Mouse (Mus musculus): ENCODE measurements around the gene Hdgfl2. TPM values are rescaled to one million over a fixed set of nuclear protein-coding genes. Genes with fewer than 3 reads are reported as not detected.
A peak's percentile ranks its signal among the peaks of the same experiment; 100 is the strongest.

Gene Hdgfl2
- total RNA-seq, 2 experiments from 2014 or later = 23.8 to 26.3 TPM

DNA sequence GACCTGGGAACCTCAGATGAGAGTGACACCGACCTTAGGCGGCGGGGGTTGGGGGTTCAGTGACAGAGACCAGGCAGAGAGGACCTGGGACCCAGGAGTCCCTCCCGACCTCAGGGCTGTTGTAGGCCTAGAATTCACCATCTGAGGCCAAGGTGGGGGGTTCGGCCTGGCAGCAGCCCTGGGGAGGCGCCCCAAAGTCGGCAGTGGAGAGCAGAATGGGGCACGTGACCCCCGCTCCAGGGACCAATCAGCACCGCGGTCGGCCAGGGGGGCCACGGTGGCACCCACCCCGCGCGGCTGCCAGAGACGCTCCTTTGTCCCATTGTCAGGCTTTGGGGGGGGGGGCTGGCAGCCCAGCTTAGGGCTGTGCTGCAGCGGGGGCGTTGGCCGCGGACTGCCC lies 59.9 kb downstream of the Hdgfl2 start:
- intact Hi-C loops (cut with DNase I) = loop anchor here (10.0 kb wide), 1 partner anchor 195 kb away; no protein-coding TSS in a partner anchor
- TF ChIP-seq CTCF (IDR thresholded peaks at IDR 0.05) = no peak
- H3K27ac ChIP-seq = peak overlapping the region; percentile 39
- DNase-seq = no peak
- H3K4me3 ChIP-seq = peak overlapping the region; percentile 85

DNA sequence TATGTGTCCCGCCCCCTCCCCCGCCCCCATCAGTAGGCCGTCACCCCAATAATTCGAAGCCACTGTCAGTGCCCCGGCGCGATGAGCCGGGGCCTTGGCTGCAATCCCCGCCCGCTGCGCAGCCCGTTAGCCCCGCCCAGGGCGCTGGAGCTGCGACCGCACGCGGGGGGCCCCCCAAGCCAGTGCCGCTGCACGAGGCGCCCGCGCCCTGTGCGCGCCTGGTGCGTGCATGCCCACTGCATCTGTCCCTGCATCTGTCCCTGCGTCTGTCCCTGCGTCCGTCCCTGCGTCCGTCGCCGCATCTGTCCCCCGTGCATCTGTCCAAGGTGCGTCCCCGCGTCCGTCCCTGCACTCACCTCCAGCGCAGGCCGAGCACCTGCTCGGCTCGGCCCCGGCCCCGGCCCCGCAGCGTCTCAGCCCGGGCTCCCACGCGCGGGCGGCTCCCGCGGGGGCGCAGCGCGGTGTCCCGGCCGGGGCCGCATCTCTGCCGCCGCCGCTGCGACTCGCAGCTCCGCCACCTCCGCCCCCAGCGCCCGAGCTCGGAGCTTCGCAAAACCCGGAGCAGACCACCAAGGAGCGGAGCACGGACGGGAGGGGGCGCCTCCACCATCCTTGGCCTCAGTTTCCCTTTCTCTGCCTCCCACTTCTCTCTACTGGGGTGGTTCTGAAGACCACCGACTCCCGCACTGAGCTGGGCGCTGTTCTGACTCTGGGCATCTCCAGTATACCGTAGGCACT lies 60.6 kb downstream of the Hdgfl2 start, which contains the start of gene Sema6b:
Gene Sema6b (minus strand): TSS at position 486 of the 738 bp plus-strand sequence.
- DNase-seq = peak; percentile 74

DNA sequence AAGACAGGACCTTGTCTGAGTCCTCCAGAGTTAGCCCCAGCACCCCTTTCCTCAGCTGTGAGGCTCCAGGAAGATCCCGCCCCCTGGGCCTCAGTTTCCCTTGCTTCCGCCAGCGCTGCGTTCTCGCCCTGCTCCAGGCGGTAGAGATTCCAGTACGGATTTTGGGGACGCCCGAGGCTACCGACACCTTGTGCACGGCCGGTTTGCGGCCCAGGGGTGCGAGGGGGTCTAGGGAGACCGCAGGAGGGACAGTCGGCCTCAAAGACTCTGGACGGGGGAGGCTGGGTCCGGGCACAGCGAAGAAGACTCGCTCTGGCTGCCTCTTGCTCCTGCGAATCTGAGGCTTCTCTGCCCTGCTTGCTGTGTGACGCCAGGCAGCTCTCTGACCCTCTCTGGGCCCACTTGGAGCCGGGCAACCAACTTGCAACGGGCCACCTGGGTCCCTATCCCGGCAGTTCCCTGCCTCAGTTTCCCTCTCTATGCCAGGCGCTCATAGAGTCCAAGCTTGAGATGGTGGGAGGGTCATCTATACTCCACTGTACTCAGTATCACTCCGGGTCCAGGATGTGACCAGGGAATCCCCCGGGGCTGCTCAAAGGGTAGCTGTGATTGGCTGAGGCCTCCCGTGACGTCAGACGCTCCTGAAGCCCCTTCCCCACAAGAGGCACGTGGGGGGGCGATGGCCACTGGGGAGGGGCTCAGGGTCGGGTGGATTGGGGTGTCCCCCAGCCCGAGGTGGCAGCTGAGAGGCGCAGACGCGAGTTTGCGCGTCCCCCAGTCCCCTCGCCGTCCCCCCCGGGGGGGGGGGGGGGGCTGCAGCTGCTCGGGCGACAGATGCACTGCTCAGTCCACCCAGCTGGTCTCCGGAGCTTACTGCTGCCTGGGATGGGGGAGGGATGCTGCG lies 62.5 kb downstream of the Hdgfl2 start:
- intact Hi-C loops (cut with DNase I) = no loop called here
- peak overlapping the region; percentile 68 for H3K4me3 ChIP-seq
- DNase-seq = no peak
- no peak for TF ChIP-seq CTCF (IDR thresholded peaks at IDR 0.05)
- H3K27ac ChIP-seq = no peak overlapping the region

More for the DNA sequence above, 60.6 kb downstream of the Hdgfl2 start, which contains the start of gene Sema6b:
- TF ChIP-seq CTCF (IDR thresholded peaks at IDR 0.05) = no peak
- Histone ChIP-seq H3K4me3 (peak within 1 kb of the TSS; percentile 85), H3K27ac (peak within 1 kb of the TSS; percentile 39)
- intact Hi-C loops (cut with DNase I) = loop anchor here (10.0 kb wide), 1 partner anchor 195 kb away; no protein-coding TSS in a partner anchor

DNA sequence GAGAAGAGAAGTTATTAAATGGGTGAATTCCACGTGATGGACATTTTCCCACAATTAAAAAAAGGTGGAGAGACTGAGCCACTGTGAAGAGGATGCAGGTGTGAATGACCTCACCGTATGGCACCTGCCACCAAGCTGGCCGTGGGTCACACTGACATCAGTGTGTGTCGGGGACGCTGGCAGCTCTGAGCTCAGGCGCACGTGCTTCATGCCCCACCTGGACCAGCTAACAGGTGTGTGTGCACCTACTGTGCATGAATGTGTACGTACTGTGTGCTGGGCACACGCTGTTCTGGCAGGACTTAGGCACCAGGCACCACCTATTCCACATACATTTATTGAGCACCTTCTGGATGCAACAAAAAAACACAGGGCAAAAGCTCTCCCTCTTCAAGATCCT lies 65.1 kb downstream of the Hdgfl2 start:
- intact Hi-C loops (cut with DNase I) = no loop called here
- DNase-seq = no peak
- H3K27ac ChIP-seq = no peak overlapping the region
- TF ChIP-seq CTCF (IDR thresholded peaks at IDR 0.05) = no peak
- H3K4me3 ChIP-seq = no peak overlapping the region

DNA sequence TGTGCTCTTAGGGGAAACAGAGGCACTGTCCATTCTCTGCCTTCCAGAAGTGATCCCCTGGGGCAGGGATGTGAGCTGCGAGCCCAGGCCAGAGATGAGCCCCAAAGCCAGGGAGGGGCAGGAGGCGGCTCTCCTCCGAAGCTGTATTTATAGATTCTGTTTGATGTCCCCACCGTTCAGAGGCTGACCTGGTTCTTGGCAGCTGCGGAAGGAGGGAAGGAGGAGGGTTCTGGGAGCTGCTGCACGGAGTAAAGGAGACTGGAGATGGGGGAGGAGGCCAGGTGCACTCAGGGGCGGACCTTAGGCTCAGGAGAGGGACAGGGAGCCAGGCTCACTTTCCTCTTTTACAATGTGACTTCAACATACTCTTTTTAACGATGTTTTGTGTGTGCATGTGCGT lies 66.7 kb downstream of the Hdgfl2 start:
- no peak for TF ChIP-seq CTCF (IDR thresholded peaks at IDR 0.05)
- intact Hi-C loops (cut with DNase I) = no loop called here
- no peak overlapping the region for H3K27ac ChIP-seq
- no peak overlapping the region for H3K4me3 ChIP-seq
- DNase-seq = no peak

DNA sequence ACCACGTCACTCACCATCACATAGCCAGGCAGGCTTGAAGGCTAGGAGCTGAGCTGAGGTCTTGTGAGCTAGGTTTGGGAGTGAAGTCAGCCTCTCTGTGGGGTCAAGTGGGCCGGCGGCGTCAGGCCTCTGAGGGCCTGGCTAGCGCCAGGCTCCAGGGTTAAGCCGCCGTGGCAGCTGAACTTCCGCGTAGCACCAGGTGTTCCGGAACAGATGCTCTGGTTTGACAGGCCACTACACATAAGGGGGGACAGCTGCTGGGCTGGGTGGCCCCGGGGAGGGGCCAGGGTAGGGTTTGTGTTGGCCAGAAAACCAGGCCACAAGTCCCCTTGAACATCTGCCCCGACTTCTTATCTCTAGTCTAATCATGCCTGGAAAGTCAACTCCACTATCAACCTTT lies 68.0 kb downstream of the Hdgfl2 start:
- intact Hi-C loops (cut with DNase I) = no loop called here

DNA sequence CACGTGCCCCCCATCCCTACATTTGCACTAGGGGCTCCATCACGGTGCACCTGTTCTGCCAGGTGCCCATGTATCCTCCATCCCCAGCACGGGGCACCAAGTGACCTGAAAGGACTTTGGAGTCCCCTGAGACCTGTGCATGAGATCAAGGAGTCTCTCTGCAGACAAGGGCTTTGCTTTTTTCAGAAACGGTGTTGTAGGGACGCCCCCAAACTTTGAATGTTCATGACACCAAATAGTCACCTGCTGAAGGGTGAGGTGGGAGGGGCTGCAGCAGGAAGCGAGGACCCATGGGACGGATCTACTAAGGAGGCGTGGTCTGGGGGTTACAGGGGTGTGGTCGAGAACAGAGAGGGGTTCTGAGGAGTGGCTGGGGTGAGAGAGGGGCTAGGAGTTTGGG lies 68.8 kb downstream of the Hdgfl2 start:
- DNase-seq = no peak
- Histone ChIP-seq H3K4me3 (no peak overlapping the region), H3K27ac (no peak overlapping the region)
- TF ChIP-seq CTCF (IDR thresholded peaks at IDR 0.05) = no peak
- intact Hi-C loops (cut with DNase I) = no loop called here

More for the DNA sequence above, 68.0 kb downstream of the Hdgfl2 start:
- DNase-seq = no peak
- no peak overlapping the region for H3K4me3 ChIP-seq
- no peak for TF ChIP-seq CTCF (IDR thresholded peaks at IDR 0.05)
- H3K27ac ChIP-seq = no peak overlapping the region

DNA sequence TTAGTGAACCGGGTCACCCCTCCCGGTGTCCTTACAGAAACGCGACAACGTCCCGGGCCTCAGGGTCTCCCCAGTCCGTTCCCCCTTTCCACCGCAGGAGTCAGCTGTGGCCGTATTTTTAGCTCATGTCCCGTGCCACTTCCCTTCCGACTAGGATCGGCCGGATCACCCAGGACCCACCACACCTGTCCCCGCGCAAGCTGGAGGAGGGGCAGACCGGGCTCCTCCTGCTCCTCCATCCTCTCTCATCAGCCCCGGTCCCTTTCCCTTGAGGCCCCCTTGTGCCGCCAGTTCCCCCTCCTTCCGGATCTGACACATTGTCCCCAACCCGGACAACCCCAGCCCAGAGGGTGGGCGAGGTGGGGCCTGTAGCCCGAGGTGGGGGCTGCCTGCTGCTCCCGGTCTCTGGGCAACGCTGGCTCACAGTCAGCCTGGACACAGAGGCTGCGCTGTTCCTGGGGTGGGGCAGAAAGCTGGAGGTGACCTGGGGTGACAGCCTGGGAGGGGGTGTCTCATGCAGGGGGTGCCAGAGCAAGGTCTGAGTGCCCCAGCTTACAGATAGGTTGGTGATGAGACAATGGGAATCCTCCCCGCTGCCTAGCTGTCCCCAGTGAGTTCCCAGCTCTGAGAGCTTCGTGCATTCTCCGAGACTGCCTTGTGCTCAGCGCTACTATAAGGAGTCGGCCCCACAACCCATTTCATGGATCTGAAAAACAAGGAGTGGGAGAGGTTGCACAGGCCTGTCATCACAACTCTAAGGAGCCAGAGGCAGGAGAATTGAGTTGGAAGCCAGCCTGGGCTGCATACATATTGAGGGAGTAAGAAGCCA lies 69.6 kb downstream of the Hdgfl2 start:
- H3K4me3 ChIP-seq = no peak overlapping the region
- no peak for TF ChIP-seq CTCF (IDR thresholded peaks at IDR 0.05)
- H3K27ac ChIP-seq = no peak overlapping the region
- DNase-seq = no peak
- intact Hi-C loops (cut with DNase I) = no loop called here

DNA sequence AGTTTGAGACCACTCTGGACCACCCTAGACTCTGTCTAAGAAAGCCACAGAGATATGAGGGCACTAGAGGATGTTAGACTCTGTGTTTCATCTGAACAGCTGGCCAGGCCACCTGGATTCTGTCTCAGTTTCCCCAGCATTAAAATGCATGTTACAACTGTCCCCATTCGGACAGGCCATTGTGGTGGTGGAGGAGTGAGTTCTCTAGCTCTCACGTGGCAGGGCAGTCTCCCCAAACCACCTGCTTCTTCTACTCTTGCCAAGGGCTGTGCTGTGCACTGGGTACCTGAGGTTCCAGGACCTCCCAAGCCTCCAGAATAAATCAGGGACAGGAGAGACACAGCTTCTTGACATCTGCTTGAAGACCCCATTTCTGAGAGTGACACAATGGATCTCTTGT lies 70.5 kb downstream of the Hdgfl2 start:
- H3K4me3 ChIP-seq = no peak overlapping the region
- no peak for DNase-seq
- H3K27ac ChIP-seq = no peak overlapping the region
- intact Hi-C loops (cut with DNase I) = no loop called here
- TF ChIP-seq CTCF (IDR thresholded peaks at IDR 0.05) = no peak

Other genes with a start within 250 kb of the Hdgfl2 start
- 1 to 10 TPM; 3.8 to 4.9 TPM for gene Zfp119a, start 200.7 kb upstream of the Hdgfl2 start, total RNA-seq (2021)
- 1 to 10 TPM; 2.9 to 3.8 TPM for gene Zfp959, start 187.5 kb upstream of the Hdgfl2 start, total RNA-seq (2021)
- gene Zfp119b, start 130.1 kb upstream of the Hdgfl2 start, total RNA-seq (2021) = 1 to 10 TPM; 2.9 to 4.1 TPM
- under 1 TPM; 0.20 to 0.39 TPM for gene Ebi3, start 127.0 kb upstream of the Hdgfl2 start, total RNA-seq (2021)
- gene Yju2, start 120.5 kb upstream of the Hdgfl2 start, total RNA-seq (2021) = 10 to 100 TPM in 1 of 2 experiments, 1 to 10 TPM in 1; 8.3 to 10.2 TPM
- gene Shd, start 109.2 kb upstream of the Hdgfl2 start, total RNA-seq (2021) = under 1 TPM in 1 of 2 experiments, not detected in 1; 0.47 TPM
- not detected for gene Fsd1, start 93.1 kb upstream of the Hdgfl2 start, total RNA-seq (2021)
- 1 to 10 TPM; 2.6 to 3.1 TPM for gene Stap2, start 74.0 kb upstream of the Hdgfl2 start, total RNA-seq (2021)
- 10 to 100 TPM; 41.2 to 41.6 TPM for gene Mpnd, start 73.9 kb upstream of the Hdgfl2 start, total RNA-seq (2021)
- 1 to 10 TPM; 8.7 to 9.5 TPM for gene Sh3gl1, start 43.0 kb upstream of the Hdgfl2 start, total RNA-seq (2021)
- under 1 TPM; 0.46 to 0.59 TPM for gene Chaf1a, start 39.2 kb upstream of the Hdgfl2 start, total RNA-seq (2021)
- 10 to 100 TPM; 55.6 to 64.3 TPM for gene Ubxn6, start 4.6 kb upstream of the Hdgfl2 start, total RNA-seq (2021)
- 100 to 1,000 TPM; 255 to 281 TPM for gene Plin4, start 30.2 kb downstream of the Hdgfl2 start, total RNA-seq (2021)
- gene Plin5, start 38.0 kb downstream of the Hdgfl2 start, total RNA-seq (2021) = 10 to 100 TPM; 22.9 to 55.7 TPM
- 10 to 100 TPM; 13.2 to 25.5 TPM for gene Lrg1, start 42.4 kb downstream of the Hdgfl2 start, total RNA-seq (2021)
- 1 to 10 TPM; 1.9 to 3.2 TPM for gene Sema6b, start 60.7 kb downstream of the Hdgfl2 start, total RNA-seq (2021)
- under 1 TPM; 0.25 to 0.43 TPM for gene Tnfaip8l1, start 82.8 kb downstream of the Hdgfl2 start, total RNA-seq (2021)
- 10 to 100 TPM; 17.0 to 17.7 TPM for gene Mydgf, start 104.3 kb downstream of the Hdgfl2 start, total RNA-seq (2021)
- 10 to 100 TPM; 34.0 to 43.2 TPM for gene Dpp9, start 139.3 kb downstream of the Hdgfl2 start, total RNA-seq (2021)
- gene Fem1a, start 177.2 kb downstream of the Hdgfl2 start, total RNA-seq (2021) = 100 to 1,000 TPM; 165 to 176 TPM
- 1 to 10 TPM; 2.7 to 3.4 TPM for gene Ticam1, start 197.2 kb downstream of the Hdgfl2 start, total RNA-seq (2021)
- 10 to 100 TPM; 42.4 to 75.0 TPM for gene Plin3, start 213.2 kb downstream of the Hdgfl2 start, total RNA-seq (2021)
- not detected for gene Arrdc5, start 220.7 kb downstream of the Hdgfl2 start, total RNA-seq (2021)
- 1 to 10 TPM; 1.3 to 2.1 TPM for gene Uhrf1, start 223.7 kb downstream of the Hdgfl2 start, total RNA-seq (2021)
- gene Kdm4b, start 246.4 kb downstream of the Hdgfl2 start, total RNA-seq (2021) = 10 to 100 TPM; 25.6 to 27.3 TPM

Measured in gastrocnemius, adult 2 months (tissue).